8 mouse cellular contexts compared by ENCODE assay signal in the genomic region with DNA sequence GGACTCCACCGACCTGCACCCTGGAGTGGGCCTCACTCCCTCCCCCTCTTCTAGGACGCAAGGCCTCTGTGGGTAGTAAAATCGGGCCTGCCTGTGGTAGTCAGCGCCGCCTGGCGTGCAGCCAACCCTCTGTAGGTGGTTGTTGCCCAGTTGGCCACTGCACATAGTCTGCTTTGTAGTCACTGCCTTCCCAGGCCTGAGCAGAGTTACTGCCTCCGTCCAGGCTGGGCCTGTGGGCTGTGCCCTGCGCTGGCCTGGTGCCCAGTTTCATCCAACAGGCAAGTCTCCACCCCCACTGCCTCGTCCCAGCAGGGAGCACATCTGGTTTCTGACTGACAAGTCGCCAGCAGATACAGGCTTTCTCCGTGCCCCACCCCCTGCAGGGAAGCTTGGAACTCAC. TPM values are rescaled to one million over a fixed set of nuclear protein-coding genes. Genes with fewer than 3 reads are reported as not detected.
DNase-seq lines count a peak whose midpoint lies in the region; ATAC-seq lines count a peak whose summit lies in the region.
"Had no signal": no experiment of that assay in that cellular context is flagged by ENCODE, and none has a peak within 500 bp of the region (broad histone marks: within the 10 kb centered on the region; RNA-seq: fewer than 3 reads in every experiment).

No protein-coding gene starts in this region.

- no peak overlapping the region for H3K4me3 ChIP-seq in intestine, embryonic 16.5 days (ENCODE audit: low read length)
- no peak overlapping the region for H3K4me3 ChIP-seq in stomach, embryonic 16.5 days (replicated peaks; ENCODE audit: low read length)
- H3K4me3 ChIP-seq: erythroblast, embryonic 14.5 days had no signal

- H3K9ac ChIP-seq in intestine, embryonic 16.5 days (ENCODE audit: low read depth, low read length) = no peak overlapping the region
- H3K9ac ChIP-seq in stomach, embryonic 16.5 days (ENCODE audit: low read length) = no peak overlapping the region

- H3K27ac ChIP-seq in intestine, embryonic 16.5 days (ENCODE audit: low read length) = no peak overlapping the region
- no peak overlapping the region for H3K27ac ChIP-seq in stomach, embryonic 16.5 days (ENCODE audit: low read length)

- ATAC-seq in intestine, embryonic 16.5 days = peak; percentile 83
- peak; percentile 84 for ATAC-seq in stomach, embryonic 16.5 days (ENCODE audit: insufficient read depth, low FRiP score)

- no peaks in the 10 kb centered on the region for H3K27me3 ChIP-seq in intestine, embryonic 16.5 days (replicated peaks; ENCODE audit: control insufficient read depth, insufficient read depth, low read length)
- no peaks in the 10 kb centered on the region for H3K27me3 ChIP-seq in stomach, embryonic 16.5 days (ENCODE audit: control insufficient read depth, insufficient read depth, low read length)

- H3K4me1 ChIP-seq in intestine, embryonic 16.5 days (ENCODE audit: control insufficient read depth, insufficient read depth, low read length) = peaks cover 6% of the 10 kb centered on the region; the same call in 1 of the 2 replicates
- H3K4me1 ChIP-seq in stomach, embryonic 16.5 days (ENCODE audit: control insufficient read depth, insufficient read depth, low read length) = peaks cover 9% of the 10 kb centered on the region

- H3K9me3 ChIP-seq in intestine, embryonic 16.5 days (ENCODE audit: control insufficient read depth, low read length) = no peaks in the 10 kb centered on the region
- no peaks in the 10 kb centered on the region for H3K9me3 ChIP-seq in stomach, embryonic 16.5 days (replicated peaks; ENCODE audit: control insufficient read depth, low read length)

- peak; percentile 87 for DNase-seq in adrenal gland, postnatal 10 days
- peak; percentile 28 to 74 for DNase-seq in cerebellum, postnatal 4 days (ENCODE audit: low spot score in 2 of 2)
- peak; percentile 47 for DNase-seq in gastrocnemius, postnatal 25 days
- DNase-seq in left cerebral cortex, adult 8-10 months (ENCODE audit: low spot score in 2 of 2) = peak; percentile 34 to 82
- peak; percentile 31 for DNase-seq in mesoderm, embryonic 11.5 days (ENCODE audit: low read depth, low spot score)

- WGBS in intestine, embryonic 16.5 days = 26% methylated on average over 11 of the region's 11 CpGs
- 43% methylated on average over 11 of the region's 11 CpGs for WGBS in stomach, embryonic 16.5 days

- no peak overlapping the region for H3K4me2 ChIP-seq in intestine, embryonic 16.5 days (ENCODE audit: low read depth, low read length)
- H3K4me2 ChIP-seq in stomach, embryonic 16.5 days (ENCODE audit: low read depth, low read length) = no peak overlapping the region

- no peaks in the 10 kb centered on the region; the same call in 1 of the 2 replicates for H3K36me3 ChIP-seq in intestine, embryonic 16.5 days (ENCODE audit: control insufficient read depth, insufficient read depth, low read length)
- H3K36me3 ChIP-seq in stomach, embryonic 16.5 days (ENCODE audit: control insufficient read depth, insufficient read depth, low read length) = no peaks in the 10 kb centered on the region

RNA-seq across cellular contexts. Expression of a gene that starts 54.8 kb away (rescaled TPM):
- total RNA-seq in adrenal gland, postnatal 10 days (2021) = 10 to 100 TPM; 28.3 to 49.3 TPM
- 10 to 100 TPM; 14.7 to 15.3 TPM for total RNA-seq in gastrocnemius, postnatal 25 days (2021)
- polyA plus RNA-seq in intestine, embryonic 16.5 days (2015; fragmentation: Nextera tagmentation; extraction: Ambion mirVana) = 27.6 and 28.9 TPM in 2 replicates
- 10 to 100 TPM; 29.8 to 39.8 (median 36.5) TPM for total RNA-seq in left cerebral cortex, adult 8-10 months (2022)
- 27.1 and 27.8 TPM in 2 replicates for polyA plus RNA-seq in stomach, embryonic 16.5 days (2015; fragmentation: Nextera tagmentation; extraction: Ambion mirVana)

Comparison
In these comparisons a context has a peak if more than half of its experiments do, and no peak if none do; other contexts are left out.
1. DNase-seq: peak in every context shown above with its lines; median percentile 87 in adrenal gland, postnatal 10 days; 58 in left cerebral cortex, adult 8-10 months; 51 in cerebellum, postnatal 4 days; 47 in gastrocnemius, postnatal 25 days; 31 in mesoderm, embryonic 11.5 days.